Mouse (Mus musculus) embryonic fibroblast, embryonic 13.5 days (primary cell): ENCODE data around the gene Myt1l. TPM values are rescaled to one million over a fixed set of nuclear protein-coding genes. Genes with fewer than 3 reads are reported as not detected.

Source experiments
- H3K27ac ChIP-seq: 2 replicates; pipeline ENCODE4 v1.5.1; 2012; ENCODE audit warnings: low read length, control low read depth, inconsistent platforms; ENCODE audit not compliant: insufficient read depth
- H3K4me1 ChIP-seq: 2 replicates; pipeline ENCODE4 v1.6.1; 2011; ENCODE audit warnings: low read length; ENCODE audit not compliant: control insufficient read depth, insufficient read depth
- H3K4me3 ChIP-seq: 2 replicates; pipeline ENCODE4 v1.5.1; 2011; ENCODE audit warnings: mild to moderate bottlenecking, control low read depth, low read length; ENCODE audit not compliant: insufficient read depth
- CTCF ChIP-seq: IDR thresholded peaks from 2 replicates; pipeline ENCODE4 v1.5.1; 2011; ENCODE audit warnings: mild to moderate bottlenecking, control low read depth, low read length, moderate library complexity, borderline replicate concordance; ENCODE audit not compliant: insufficient read depth
- POLR2A ChIP-seq: IDR thresholded peaks from 2 replicates; pipeline ENCODE4 v1.6.1; 2011; ENCODE audit warnings: low read depth, mild to moderate bottlenecking, control low read depth, low read length, moderate library complexity
- polyA plus RNA-seq: library from polyadenylated mRNA; stranded (reverse); fragments of >200 nt; gene quantifications from 2 replicates; pipeline ENCODE4 v1.2.4, GENCODE M21; 2011; ENCODE audit warnings: low read depth; ENCODE audit not compliant: missing spikeins, insufficient read length

Gene Myt1l
- polyA plus RNA-seq, 1 experiment = not detected

GRCm38 (mm10) chr12:29627956-29628750 is 100.0 kb downstream of the Myt1l start:
- Histone ChIP-seq H3K27ac (no peak overlapping the region), H3K4me3 (no peak overlapping the region), H3K4me1 (no peaks in the 10 kb centered on the region)
- TF ChIP-seq POLR2A (no peak), CTCF (peak; percentile 57; the same call in 1 of the 2 replicates)

DNA sequence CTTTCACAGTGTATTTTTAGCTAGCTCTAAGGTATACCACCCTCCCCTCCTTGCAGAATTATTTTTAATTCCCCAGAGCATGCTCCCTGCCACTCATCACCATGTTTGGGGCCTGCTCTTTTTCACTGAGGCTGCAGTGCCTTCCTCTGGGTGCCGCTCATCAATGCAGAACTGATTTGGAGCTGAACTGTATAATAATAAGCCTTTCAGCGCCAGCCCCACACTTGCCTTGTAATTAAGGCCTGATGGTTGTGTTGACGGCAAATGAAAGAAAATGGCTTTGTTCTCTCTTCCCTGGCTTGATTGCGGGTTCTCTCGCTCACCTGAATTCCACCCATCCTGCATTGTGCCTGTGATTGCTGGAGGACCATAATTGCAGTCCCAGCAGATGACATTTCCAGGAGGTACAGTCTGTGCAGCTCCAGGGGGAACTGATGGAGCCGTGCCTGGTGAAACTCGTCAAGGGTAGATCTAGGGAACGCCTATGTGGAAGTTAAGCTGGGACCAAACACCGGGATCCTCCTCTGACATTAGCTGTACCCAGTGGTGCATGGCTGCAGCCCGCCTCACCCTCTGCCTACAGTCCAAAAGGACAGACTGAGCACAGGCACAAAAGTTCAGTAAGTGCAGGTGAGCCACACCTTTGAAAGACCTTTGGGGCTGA is 101.8 kb downstream of the Myt1l start:
- no peak for TF ChIP-seq CTCF
- TF ChIP-seq POLR2A = no peak
- H3K27ac ChIP-seq = no peak overlapping the region

DNA sequence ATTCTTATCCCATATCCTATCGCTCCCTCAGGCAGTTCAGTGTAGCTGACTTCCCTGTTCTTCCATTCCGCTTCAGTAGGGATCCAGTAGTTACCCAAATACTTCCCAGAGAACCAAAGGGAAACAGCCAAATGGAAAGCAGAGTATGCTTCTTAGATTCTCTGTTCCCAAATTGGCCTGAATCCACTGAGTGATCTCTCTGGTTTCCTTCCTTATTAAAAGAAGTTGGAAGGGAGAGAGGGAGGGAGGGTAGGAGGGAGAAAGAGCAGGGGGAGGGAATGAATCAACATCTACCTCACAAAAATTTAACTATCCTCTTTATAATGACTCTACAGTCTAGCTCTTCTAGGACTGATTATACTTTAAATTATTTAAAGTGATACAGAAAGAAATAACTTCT is 106.3 kb downstream of the Myt1l start:
- Histone ChIP-seq H3K4me1 (no peaks in the 10 kb centered on the region), H3K27ac (no peak overlapping the region), H3K4me3 (no peak overlapping the region)
- TF ChIP-seq CTCF = no peak
- no peak for TF ChIP-seq POLR2A

More for the DNA sequence above, 101.8 kb downstream of the Myt1l start:
- Histone ChIP-seq H3K4me1 (no peaks in the 10 kb centered on the region), H3K4me3 (no peak overlapping the region)

- Histone ChIP-seq H3K4me3 (no peak overlapping the region), H3K4me1 (no peaks in the 10 kb centered on the region), H3K27ac (no peak overlapping the region)
- TF ChIP-seq POLR2A (no peak), CTCF (no peak)
Observed at GRCm38 (mm10) chr12:29639543-29640196, 111.5 kb downstream of the Myt1l start.

GRCm38 (mm10) chr12:29640201-29640600 is 112.0 kb downstream of the Myt1l start:
- no peak overlapping the region for H3K4me3 ChIP-seq
- TF ChIP-seq CTCF (no peak), POLR2A (no peak)
- no peak overlapping the region for H3K27ac ChIP-seq
- H3K4me1 ChIP-seq = no peaks in the 10 kb centered on the region

DNA sequence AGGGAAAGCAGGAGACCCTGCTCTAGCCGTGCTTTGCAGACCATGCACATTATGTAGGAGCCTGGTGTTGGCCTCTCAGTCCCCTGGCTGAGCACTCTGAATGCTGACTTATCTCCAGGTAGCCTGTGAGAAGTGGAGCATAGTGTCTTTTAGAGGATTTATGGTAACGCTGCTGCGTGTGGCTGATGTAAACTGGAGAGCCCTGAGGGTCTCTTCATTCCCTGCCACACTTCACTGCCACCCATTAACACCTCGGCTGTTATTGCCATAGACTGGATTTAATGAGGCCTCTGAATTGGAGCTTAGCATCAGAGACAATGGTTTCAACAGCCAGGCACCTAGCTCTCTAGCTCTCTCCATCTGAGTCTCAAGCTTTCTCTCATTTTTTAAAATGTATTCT is 114.7 kb downstream of the Myt1l start:
- TF ChIP-seq CTCF (no peak), POLR2A (no peak)
- Histone ChIP-seq H3K4me3 (no peak overlapping the region), H3K27ac (no peak overlapping the region), H3K4me1 (no peaks in the 10 kb centered on the region)

GRCm38 (mm10) chr12:29644091-29644490 is 115.9 kb downstream of the Myt1l start:
- TF ChIP-seq CTCF (no peak), POLR2A (no peak)
- Histone ChIP-seq H3K4me3 (no peak overlapping the region), H3K4me1 (no peaks in the 10 kb centered on the region), H3K27ac (no peak overlapping the region)

- no peak overlapping the region for H3K27ac ChIP-seq
- H3K4me1 ChIP-seq = no peaks in the 10 kb centered on the region
- TF ChIP-seq CTCF (no peak), POLR2A (no peak)
- no peak overlapping the region for H3K4me3 ChIP-seq
Observed at GRCm38 (mm10) chr12:29644721-29645120, 116.5 kb downstream of the Myt1l start.

GRCm38 (mm10) chr12:29649510-29650152 is 121.4 kb downstream of the Myt1l start:
- H3K4me1 ChIP-seq = no peaks in the 10 kb centered on the region
- no peak for TF ChIP-seq POLR2A
- no peak for TF ChIP-seq CTCF

GRCm38 (mm10) chr12:29652516-29652915 is 124.3 kb downstream of the Myt1l start:
- no peaks in the 10 kb centered on the region for H3K4me1 ChIP-seq
- no peak overlapping the region for H3K27ac ChIP-seq
- no peak overlapping the region for H3K4me3 ChIP-seq
- TF ChIP-seq CTCF = no peak
- no peak for TF ChIP-seq POLR2A

More at GRCm38 (mm10) chr12:29649510-29650152, 121.4 kb downstream of the Myt1l start:
- no peak overlapping the region for H3K27ac ChIP-seq
- no peak overlapping the region for H3K4me3 ChIP-seq
